Mouse (Mus musculus): ENCODE measurements around the gene Hrg.
"Not testable (repeated sequence)": the region's sequence is repeated elsewhere in the genome, so short reads cannot be mapped to it uniquely, and the experiment has no call there.

Hrg gene

GRCm38 (mm10) chr16:22950840-22951395 is at the start of gene Hrg:
Gene Hrg (plus strand): TSS chr16:22951072.
- DNase-seq (ENCODE audit: low read depth, low spot score) = no peak

GRCm38 (mm10) chr16:22901326-22901725 is 49.5 kb upstream of the Hrg start:
- DNase-seq (ENCODE audit: low read depth, low spot score) = no peak

DNA sequence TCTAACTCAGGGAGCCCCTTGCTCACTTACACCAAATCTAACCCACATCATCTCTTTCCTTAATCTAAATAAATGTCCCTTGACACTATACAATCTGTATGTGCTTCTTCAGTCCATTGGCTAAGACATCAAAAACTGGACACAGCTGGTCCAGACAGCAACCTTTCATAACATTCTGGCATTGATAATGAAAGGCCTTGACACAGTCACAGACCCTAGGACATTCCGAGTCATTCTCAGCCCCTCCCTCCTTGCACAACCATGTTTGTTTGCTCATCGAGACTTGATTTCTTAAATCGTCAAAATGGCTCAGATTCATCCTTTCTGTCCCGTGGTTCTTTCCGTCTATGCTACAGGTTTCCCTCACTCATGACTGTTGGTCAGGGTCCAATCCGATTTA is 41.6 kb upstream of the Hrg start:
- no peak for DNase-seq (ENCODE audit: low read depth, low spot score)

DNA sequence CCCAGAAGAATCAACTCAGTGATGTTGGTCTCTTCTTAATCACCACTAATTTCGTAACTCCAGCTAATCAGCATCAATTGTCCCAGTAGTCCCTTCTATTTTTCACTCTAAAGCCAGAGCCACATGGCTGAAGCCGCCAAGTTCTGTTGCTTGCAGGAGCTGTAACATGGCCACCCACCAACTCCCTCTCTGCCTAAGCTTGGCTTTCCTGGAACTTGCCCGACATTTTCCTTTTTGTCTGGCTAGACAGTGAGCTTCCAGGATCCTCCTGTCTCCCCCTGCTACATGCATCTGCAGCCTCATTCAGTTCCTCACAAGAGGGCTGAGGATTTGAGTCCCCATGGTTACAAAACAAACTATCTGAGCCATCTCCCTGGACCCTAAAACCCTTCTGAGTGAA is 38.9 kb upstream of the Hrg start:
- no peak for DNase-seq (ENCODE audit: low read depth, low spot score)

DNA sequence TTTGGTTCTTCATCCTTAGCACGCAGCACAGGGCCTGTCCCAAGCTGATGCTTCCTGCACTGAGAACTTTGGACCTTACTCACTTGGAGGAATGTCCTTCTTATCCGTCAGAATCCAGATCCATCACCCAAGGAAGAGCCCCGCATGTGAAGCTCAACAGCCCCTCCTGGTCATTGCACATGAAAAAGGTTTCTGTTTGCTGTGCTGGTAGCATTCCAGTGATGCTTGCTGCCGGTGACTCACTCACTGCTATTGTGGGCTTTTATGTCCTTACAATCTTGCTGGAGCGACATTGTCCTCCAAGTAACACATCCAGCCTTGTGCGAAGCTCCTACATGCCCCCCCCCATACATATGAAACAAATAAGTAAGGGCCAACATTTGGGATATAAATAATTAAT is 38.0 kb upstream of the Hrg start:
- DNase-seq (ENCODE audit: low read depth, low spot score) = no peak

GRCm38 (mm10) chr16:22914276-22914675 is 36.6 kb upstream of the Hrg start:
- no peak for DNase-seq (ENCODE audit: low read depth, low spot score)

- no peak for DNase-seq (ENCODE audit: low read depth, low spot score)
Observed at GRCm38 (mm10) chr16:22918034-22918433, 32.8 kb upstream of the Hrg start, which contains the start of gene Fetub. Gene Fetub (plus strand): TSS chr16:22918334.

- no peak for DNase-seq (ENCODE audit: low read depth, low spot score)
Observed at GRCm38 (mm10) chr16:22918664-22919312, 32.1 kb upstream of the Hrg start.

GRCm38 (mm10) chr16:22919971-22920854 is 30.7 kb upstream of the Hrg start:
- no peak for DNase-seq (ENCODE audit: low read depth, low spot score)

DNA sequence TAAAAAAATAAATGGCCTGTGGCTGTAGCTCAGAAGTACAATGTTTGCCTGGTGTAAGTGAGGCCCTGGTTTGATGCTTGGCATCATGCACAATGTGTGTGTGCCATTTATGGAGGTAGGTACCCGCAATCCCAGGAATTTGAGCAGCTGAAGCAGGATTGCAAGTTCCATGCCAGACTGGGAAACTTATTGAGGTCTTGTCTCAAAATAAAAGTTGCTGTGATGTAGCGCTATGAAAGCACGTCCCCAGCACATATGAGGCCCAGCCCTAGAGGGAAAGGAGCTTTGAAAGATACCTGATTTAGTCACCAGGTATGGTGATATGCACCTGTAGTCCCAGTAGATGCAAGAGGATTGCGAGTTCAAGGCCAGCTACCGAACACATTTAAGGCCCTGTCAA is 29.1 kb upstream of the Hrg start:
- DNase-seq (ENCODE audit: low read depth, low spot score) = no peak

GRCm38 (mm10) chr16:22922433-22922832 is 28.4 kb upstream of the Hrg start:
- no peak for DNase-seq (ENCODE audit: low read depth, low spot score)

DNA sequence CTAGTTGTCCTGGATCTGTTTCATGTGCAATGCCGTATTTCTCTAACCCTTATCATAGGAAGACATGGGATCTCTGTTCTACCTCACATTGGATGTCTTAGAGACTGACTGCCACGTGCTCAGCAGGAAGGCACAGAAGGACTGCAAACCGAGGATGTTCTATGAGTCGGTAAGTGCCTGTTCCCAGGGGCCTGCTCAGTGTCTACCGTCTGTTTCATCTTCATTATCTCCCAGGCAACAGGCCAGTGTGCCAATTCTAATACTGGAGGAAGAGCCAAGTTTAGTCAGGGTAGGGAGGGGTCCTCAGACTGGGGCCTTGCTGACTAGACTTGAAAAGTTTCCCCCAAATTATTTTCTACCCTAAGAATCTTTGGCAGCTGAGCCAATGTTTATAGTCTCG is 21.3 kb upstream of the Hrg start:
- peak; percentile 10 for DNase-seq (ENCODE audit: low read depth, low spot score)

- DNase-seq (ENCODE audit: low read depth, low spot score) = no peak
Observed at GRCm38 (mm10) chr16:22931431-22932200, 19.3 kb upstream of the Hrg start.

DNA sequence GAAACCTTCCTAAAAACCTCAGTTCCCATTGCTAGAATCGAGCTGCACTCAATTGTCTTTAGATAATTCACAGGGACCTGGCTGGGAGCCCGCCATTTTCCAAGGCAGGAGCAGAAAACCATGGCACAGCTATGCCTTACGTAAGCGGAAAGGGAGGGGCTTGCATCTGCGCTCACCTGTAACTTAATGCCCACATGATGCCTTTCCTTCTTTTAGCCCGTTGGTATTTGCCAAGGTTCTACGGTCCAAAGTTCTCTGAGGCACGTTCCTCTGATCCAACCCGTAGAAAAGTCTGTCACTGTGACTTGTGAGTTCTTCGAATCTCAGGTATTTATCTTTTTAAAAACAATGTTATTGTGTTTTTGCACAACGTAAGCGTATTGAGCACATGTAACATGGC is 13.2 kb upstream of the Hrg start:
- no peak for DNase-seq (ENCODE audit: low read depth, low spot score)

- no peak for DNase-seq (ENCODE audit: low read depth, low spot score)
Observed at GRCm38 (mm10) chr16:22938541-22938940, 12.3 kb upstream of the Hrg start.

DNA sequence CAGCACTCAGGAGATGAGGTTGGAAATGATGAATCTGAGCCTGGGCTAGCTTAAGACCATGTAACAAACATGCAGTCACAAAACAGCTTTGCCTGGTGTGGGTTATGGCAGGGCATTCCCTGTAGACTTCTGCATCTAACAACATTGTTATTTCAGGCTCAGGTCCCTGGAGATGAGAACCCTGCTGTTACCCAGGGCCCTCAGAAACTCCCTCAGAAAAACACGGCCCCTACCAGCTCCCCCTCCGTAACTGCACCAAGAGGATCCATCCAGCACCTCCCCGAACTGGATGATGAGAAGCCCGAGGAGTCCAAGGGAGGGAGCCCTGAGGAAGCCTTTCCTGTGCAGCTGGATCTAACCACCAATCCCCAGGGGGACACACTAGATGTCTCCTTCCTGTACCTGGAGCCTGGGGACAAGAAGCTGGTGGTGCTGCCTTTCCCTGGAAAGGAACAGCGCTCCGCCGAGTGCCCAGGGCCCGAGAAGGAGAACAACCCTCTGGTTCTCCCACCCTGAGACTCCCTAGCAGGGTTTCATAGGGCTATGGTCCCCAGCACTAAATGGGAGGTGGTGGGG is 11.7 kb upstream of the Hrg start:
- no peak for DNase-seq (ENCODE audit: low read depth, low spot score)

- DNase-seq (ENCODE audit: low read depth, low spot score) = not testable (repeated sequence)
Observed at GRCm38 (mm10) chr16:22941825-22942476, 8.9 kb upstream of the Hrg start.

DNA sequence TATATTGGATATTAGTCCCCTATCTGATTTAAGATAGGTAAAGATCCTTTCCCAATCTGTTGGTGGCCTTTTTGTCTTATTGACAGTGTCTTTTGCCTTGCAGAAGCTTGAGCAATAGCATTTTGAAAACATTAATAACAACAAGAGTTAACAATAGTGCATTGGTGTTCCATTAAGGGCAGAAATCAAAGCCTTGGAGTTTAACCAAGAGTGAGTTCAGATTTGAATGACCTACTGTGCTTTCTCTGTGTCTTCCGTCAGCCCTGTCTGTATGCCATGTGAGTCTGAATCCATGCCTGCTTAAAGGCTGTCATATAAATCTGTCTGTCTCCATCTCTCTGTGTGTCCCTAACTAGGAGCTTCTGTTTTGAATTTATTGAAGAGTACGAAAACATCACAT is 3.5 kb upstream of the Hrg start:
- no peak for DNase-seq (ENCODE audit: low read depth, low spot score)

- no peak for DNase-seq (ENCODE audit: low read depth, low spot score)
Observed at GRCm38 (mm10) chr16:22953069-22953468, 2.2 kb downstream of the Hrg start.

DNA sequence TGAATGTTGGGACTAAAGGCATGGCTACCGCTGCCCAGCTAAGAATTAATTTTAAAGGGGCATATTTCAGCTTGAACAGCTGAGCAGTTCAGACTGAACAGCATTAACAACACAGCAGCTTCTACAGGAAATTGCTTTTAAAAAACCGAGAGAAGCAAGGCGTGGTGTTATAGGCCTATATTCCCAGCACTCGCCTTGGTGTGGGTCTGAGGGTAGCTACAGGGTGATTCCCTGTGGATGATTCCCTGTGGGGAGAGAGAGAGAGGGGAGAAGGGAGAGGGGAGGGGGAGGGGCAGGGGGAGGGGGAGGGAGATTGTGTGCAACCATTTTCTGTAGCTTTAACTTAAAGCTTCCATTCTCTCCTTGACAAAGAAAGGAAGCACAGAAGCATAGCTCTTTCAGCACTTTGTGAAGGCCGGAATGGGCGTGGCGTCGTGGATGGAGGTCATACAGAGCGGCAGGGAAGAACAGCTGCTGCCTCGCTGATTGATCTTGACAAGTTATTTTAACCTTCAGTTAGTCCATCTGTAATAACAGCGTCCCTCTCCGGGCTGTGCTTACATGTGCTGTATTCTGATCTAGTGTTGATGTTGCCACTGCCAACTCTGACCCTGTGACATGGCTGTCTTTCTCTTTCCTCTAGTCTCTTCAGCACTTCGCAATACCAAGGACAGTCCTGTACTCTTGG is 4.7 kb downstream of the Hrg start:
- no peak for DNase-seq (ENCODE audit: low read depth, low spot score)

GRCm38 (mm10) chr16:22956085-22956439 is 5.2 kb downstream of the Hrg start:
- no peak for DNase-seq (ENCODE audit: low read depth, low spot score)

All from telencephalon, adult 2 months (tissue).